Mouse (Mus musculus) forebrain, embryonic 16.5 days (tissue): Measurements from ENCODE around the gene Serpina3c. TPM values are rescaled to one million over a fixed set of nuclear protein-coding genes. Genes with fewer than 3 reads are reported as not detected.
"Not testable (repeated sequence)": the region's sequence is repeated elsewhere in the genome, so short reads cannot be mapped to it uniquely, and the experiment has no call there.

ENCODE experiments used
- ATAC-seq: fragments of 200-750 bp; cut with Nextera tagmentation; 2 replicates; pipeline ENCODE4 v1.8.0; 2017; ENCODE audit warnings: mild to moderate bottlenecking, moderate library complexity
- H3K27ac ChIP-seq: fragments of 300-500 bp; sonication (generic); 2 replicates; pipeline ENCODE4 v1.5.1; 2014; ENCODE audit warnings: low read length, control low read depth
- H3K27me3 ChIP-seq: fragments of 300-500 bp; sonication (generic); replicated peaks from 2 replicates; pipeline ENCODE4 v1.6.1; 2014; ENCODE audit warnings: low read length; ENCODE audit not compliant: control insufficient read depth, insufficient read depth
- H3K36me3 ChIP-seq: fragments of 300-500 bp; sonication (generic); 2 replicates; pipeline ENCODE4 v1.6.1; 2014; ENCODE audit not compliant: control insufficient read depth, insufficient read depth
- H3K4me1 ChIP-seq: fragments of 300-500 bp; sonication (generic); replicated peaks from 2 replicates; pipeline ENCODE4 v1.6.1; 2014; ENCODE audit warnings: low read length; ENCODE audit not compliant: control insufficient read depth, insufficient read depth
- H3K4me2 ChIP-seq: fragments of 300-500 bp; sonication (generic); 2 replicates; pipeline ENCODE4 v1.6.1; 2014; ENCODE audit warnings: mild to moderate bottlenecking, low read length, control low read depth
- H3K4me3 ChIP-seq: fragments of 300-500 bp; sonication (generic); replicated peaks from 2 replicates; pipeline ENCODE4 v1.5.1; 2014; ENCODE audit warnings: mild to moderate bottlenecking, low read length, control low read depth
- H3K9ac ChIP-seq: fragments of 300-500 bp; sonication (generic); replicated peaks from 2 replicates; pipeline ENCODE4 v1.6.1; 2014; ENCODE audit warnings: low read depth, low read length, control low read depth
- H3K9me3 ChIP-seq: fragments of 300-500 bp; sonication (generic); 2 replicates; pipeline ENCODE4 v1.6.1; 2016; ENCODE audit warnings: low read length; ENCODE audit not compliant: control insufficient read depth
- WGBS: fragments of 180-500 bp; shearing (Covaris S2); extraction: QIAGEN DNeasy Blood & Tissue Kit; methylation state at CpG from one replicate; pipeline ENCODE4 v1.1.7; 2014; 5-methylcytosine and 5-hydroxymethylcytosine counted together
- polyA plus RNA-seq: library from polyadenylated mRNA; unstranded; fragments of >200 nt; fragmentation: Nextera tagmentation; extraction: Ambion mirVana; gene quantifications from 2 replicates; pipeline ENCODE4 v1.2.1, GENCODE M21; 2015

Serpina3c gene
- polyA plus RNA-seq, 1 experiment from 2014 or later, result not detected

DNA sequence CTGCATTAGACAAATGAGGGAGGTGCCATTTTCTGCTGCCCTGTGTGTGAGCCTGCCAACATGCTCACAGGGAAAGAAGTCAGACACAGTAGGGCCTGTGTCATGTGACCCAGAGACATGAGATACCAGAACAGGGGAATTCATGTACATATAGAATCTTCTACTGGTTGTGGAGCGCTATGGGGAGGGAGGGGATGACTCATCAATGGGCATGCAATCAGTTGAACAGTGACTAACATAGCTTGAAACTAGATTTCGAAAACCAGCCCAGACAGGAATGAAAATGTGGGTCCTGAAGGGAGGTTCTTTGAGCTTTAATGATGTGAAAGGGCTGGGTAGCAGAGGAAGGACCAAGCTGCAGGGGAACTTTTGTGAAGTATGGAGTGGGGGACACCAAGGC is 29.7 kb downstream of the Serpina3c start:
- H3K4me1 ChIP-seq, result no peaks in the 10 kb centered on the region
- H3K36me3 ChIP-seq, result no peaks in the 10 kb centered on the region
- 81% methylated on average over 2 of the region's 2 CpGs for WGBS
- no peak for ATAC-seq
- H3K9me3 ChIP-seq, result no peaks in the 10 kb centered on the region
- H3K27me3 ChIP-seq, result no peaks in the 10 kb centered on the region
- no peak overlapping the region for H3K4me2 ChIP-seq
- no peak overlapping the region for H3K4me3 ChIP-seq
- no peak overlapping the region for H3K9ac ChIP-seq
- H3K27ac ChIP-seq, result no peak overlapping the region

DNA sequence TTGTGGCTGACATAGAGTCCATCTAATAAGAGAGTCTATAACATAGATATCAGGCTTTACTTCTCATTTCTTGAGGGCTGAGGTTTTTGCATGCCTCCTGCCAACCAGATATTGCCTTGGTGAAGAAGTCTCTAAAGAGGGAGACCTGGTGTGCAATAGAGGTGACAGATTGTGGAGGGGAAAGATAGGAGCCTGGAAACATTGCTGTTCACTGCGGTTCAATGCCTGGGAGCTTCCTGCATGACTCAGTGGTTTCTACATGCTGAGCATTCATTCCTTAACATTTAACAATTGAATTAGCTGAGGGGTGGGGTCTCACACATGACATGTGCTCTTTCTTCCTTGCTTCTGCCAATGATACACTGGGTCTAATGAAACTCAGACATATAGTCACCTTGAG is 30.6 kb downstream of the Serpina3c start:
- no peak for ATAC-seq
- no peak overlapping the region for H3K27ac ChIP-seq
- no peaks in the 10 kb centered on the region for H3K36me3 ChIP-seq
- no peak overlapping the region for H3K4me2 ChIP-seq
- no peak overlapping the region for H3K9ac ChIP-seq
- WGBS, result 92% methylated on average over 1 of the region's 1 CpGs
- no peaks in the 10 kb centered on the region for H3K27me3 ChIP-seq
- H3K9me3 ChIP-seq, result no peaks in the 10 kb centered on the region
- no peaks in the 10 kb centered on the region for H3K4me1 ChIP-seq
- H3K4me3 ChIP-seq, result no peak overlapping the region

DNA sequence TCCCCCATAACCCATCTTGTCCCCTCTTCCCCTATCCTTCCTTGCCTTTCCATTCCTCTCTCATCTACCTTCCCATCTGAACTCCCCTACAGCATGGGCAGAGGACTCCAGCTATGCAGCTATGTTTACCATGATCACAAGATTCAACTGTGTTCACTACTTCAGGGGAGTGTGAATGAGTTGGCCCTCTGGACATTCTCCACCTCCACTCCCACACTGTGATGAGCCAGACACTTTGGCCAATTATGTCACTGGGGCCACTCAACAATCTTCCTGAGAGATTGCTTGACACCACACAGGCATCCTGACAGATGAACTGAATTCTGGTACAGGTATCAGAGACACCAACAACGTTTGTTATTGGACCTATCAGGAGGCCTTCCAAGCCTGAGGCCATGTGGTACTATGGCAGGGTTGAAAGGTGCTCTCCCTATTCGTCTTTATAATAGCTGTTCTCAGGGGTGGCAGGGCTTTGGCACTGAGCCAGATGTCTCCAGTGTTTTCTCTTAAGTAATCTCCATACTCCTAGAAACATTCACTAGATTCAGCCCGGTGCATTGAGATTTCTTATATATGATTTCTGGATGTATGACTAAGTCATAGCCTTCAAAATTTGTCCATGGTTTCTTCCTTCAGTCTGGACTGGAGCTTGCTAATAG is 38.6 kb downstream of the Serpina3c start:
- 46% methylated on average over 3 of the region's 3 CpGs for WGBS
- Histone ChIP-seq H3K4me1 (no peaks in the 10 kb centered on the region), H3K9ac (no peak overlapping the region), H3K36me3 (no peaks in the 10 kb centered on the region), H3K27me3 (no peaks in the 10 kb centered on the region), H3K4me3 (no peak overlapping the region), H3K4me2 (no peak overlapping the region), H3K27ac (no peak overlapping the region), H3K9me3 (no peaks in the 10 kb centered on the region)
- ATAC-seq, result no peak

DNA sequence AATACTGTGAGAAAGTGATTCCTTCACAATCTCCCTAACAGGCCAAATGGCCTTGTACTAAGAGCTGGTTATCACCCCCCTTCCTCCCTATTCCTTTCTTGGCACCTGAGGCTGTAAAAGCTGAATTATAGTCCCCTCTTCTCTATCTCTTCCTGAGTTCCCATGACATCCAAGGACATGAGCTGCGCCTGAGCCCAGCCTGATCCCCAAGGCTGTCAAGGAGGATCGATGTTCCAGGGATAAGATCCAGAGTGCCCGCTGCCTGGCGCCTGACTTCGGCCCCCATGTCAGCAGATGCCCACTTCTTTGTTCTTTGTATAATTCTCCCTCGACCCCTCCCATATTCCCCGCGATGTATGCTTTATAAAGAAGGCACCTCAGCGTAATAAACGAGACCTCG is 41.3 kb downstream of the Serpina3c start, which contains the start of gene Serpina3a:
Serpina3a (plus strand) TSS at position 392 of the 400 bp plus-strand sequence.
- H3K4me2 ChIP-seq, H3K27me3 ChIP-seq, H3K4me3 ChIP-seq, H3K4me1 ChIP-seq, H3K9me3 ChIP-seq, H3K27ac ChIP-seq, ATAC-seq, H3K9ac ChIP-seq, H3K36me3 ChIP-seq: not testable (repeated sequence)
- WGBS, result 89% methylated on average over 10 of the region's 11 CpGs

DNA sequence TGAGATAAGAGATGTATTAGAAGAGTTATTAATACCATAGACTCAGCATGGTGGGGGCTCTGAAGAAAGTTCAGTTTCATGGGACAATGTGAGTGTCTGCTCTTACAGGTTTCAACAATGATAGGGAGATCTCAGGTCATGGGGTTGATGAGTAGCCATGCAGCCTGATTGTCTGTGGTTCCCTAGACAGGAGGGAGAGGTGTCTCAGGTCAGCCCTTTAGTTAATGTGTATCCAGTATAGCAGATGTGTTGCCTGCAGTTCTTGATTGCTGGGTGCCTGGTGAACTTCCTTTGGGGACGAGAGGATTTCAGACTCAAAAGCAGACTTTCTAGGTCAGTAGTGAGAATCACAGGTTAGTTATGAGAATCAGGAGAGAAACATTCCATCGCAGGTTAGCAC is 45.2 kb downstream of the Serpina3c start:
- WGBS, result 84% methylated on average over 2 of the region's 2 CpGs
- Histone ChIP-seq H3K4me3 (no peak overlapping the region), H3K27ac (no peak overlapping the region), H3K9ac (no peak overlapping the region), H3K27me3 (no peaks in the 10 kb centered on the region), H3K4me2 (no peak overlapping the region), H3K9me3 (no peaks in the 10 kb centered on the region), H3K36me3 (no peaks in the 10 kb centered on the region), H3K4me1 (no peaks in the 10 kb centered on the region)
- ATAC-seq, result no peak

DNA sequence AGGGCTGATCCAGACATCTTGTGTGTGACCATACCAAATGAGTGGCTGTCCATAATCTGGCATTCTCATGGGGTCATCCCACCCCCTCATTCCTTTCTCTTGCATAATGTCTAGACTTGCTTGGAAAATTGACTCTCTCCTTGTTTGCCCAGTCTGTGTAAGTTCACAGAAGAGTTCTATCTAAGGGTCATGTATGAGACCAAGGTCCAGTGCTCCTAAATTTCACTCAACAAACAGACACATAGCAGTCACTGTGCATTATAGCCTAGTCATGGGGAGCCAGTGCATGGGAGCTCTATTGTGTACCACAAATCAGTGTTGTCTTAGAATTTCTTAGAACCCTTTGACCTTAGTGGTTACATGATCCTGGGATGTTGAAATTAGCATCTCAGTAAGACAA is 46.8 kb downstream of the Serpina3c start:
- Histone ChIP-seq H3K9me3 (no peaks in the 10 kb centered on the region), H3K4me1 (no peaks in the 10 kb centered on the region), H3K27ac (no peak overlapping the region), H3K27me3 (no peaks in the 10 kb centered on the region), H3K9ac (no peak overlapping the region), H3K36me3 (no peaks in the 10 kb centered on the region), H3K4me3 (no peak overlapping the region), H3K4me2 (no peak overlapping the region)
- no peak for ATAC-seq

DNA sequence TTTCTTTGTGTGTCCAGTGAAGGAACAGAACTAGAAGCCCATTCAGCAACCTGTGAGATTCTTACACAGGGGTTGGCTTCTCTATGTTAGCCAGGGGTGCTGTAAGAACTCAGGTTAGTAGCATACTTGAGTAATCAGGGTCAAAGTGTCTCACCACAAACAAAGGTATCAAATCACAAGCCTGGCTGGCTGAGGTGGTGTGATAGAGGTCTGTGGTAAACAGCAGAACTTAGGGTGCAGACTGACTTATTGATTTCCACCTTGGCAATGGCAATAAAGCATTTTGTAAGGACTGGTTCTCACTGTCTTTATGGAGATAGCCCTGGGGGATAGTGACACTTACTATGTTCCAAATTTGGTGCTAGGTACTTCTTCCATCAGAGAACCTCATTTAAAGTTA is 47.8 kb downstream of the Serpina3c start:
- Histone ChIP-seq H3K4me3 (no peak overlapping the region), H3K36me3 (no peaks in the 10 kb centered on the region), H3K27me3 (no peaks in the 10 kb centered on the region), H3K4me2 (no peak overlapping the region), H3K9me3 (no peaks in the 10 kb centered on the region), H3K9ac (no peak overlapping the region), H3K4me1 (no peaks in the 10 kb centered on the region), H3K27ac (no peak overlapping the region)
- ATAC-seq, result no peak

DNA sequence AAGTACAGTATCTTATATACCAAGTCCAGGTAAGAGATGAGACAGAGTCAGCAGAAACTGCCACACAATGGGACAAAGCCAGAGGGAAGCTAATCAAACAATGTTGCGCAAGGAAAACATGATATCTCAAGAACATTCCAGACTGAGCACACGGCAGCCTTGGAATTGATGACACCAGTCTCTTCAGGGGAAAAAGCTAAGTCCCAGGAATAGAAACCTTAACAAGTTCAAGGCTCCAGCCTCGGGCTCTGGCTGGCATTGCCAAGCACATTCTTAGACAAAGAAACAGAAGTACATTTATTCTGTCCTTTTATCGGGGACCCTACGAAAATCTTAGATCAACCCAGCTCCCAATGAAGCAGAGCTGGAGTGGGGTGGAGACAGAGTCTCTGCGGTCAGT is 52.9 kb downstream of the Serpina3c start, which contains the start of gene Serpina5:
Serpina5 (plus strand) TSS at position 346 of the 400 bp plus-strand sequence.
- no peak for ATAC-seq
- H3K9ac ChIP-seq, result no peak within 1 kb of the TSS
- no peaks in the 10 kb centered on the region for H3K27me3 ChIP-seq
- no peak within 1 kb of the TSS for H3K27ac ChIP-seq
- H3K4me2 ChIP-seq, result no peak within 1 kb of the TSS
- H3K9me3 ChIP-seq, result no peaks in the 10 kb centered on the region
- no peak within 1 kb of the TSS for H3K4me3 ChIP-seq
- H3K4me1 ChIP-seq, result no peaks in the 10 kb centered on the region
- H3K36me3 ChIP-seq, result no peaks in the 10 kb centered on the region
- WGBS, result 91% methylated on average over 6 of the region's 6 CpGs
